Mouse (Mus musculus) kidney, adult 18-20 months (tissue): Measurements from ENCODE around the gene Arel1.

Experiments used
- DNase-seq: peaks from one replicate; pipeline ENCODE4 v3.0.0; 2021

Arel1 gene

GRCm38 (mm10) chr12:84900317-84900716 is 70.4 kb downstream of the Arel1 start:
- no peak for DNase-seq

DNA sequence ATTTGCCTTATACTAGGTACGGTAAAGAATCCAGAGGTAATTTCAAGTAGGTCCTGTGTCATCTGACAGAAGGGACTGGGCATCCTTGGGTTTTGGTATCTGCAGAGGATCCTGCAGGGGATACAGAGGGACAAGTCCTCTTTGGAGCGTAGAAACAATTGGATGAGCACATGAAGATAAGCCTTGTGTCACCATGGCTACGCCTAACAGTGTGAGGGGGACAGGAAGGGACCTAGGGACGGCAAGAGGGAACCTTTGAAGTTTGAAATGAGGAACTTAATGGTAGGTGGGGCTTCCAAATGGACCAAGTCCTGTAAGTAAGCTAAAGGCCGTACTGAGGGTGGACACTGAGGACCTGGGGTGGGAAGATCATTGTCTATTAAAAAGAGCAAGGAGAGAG is 73.4 kb downstream of the Arel1 start:
- no peak for DNase-seq

- no peak for DNase-seq
These were observed 74.5 kb downstream of the Arel1 start for GRCm38 (mm10) chr12:84896235-84896634.

DNA sequence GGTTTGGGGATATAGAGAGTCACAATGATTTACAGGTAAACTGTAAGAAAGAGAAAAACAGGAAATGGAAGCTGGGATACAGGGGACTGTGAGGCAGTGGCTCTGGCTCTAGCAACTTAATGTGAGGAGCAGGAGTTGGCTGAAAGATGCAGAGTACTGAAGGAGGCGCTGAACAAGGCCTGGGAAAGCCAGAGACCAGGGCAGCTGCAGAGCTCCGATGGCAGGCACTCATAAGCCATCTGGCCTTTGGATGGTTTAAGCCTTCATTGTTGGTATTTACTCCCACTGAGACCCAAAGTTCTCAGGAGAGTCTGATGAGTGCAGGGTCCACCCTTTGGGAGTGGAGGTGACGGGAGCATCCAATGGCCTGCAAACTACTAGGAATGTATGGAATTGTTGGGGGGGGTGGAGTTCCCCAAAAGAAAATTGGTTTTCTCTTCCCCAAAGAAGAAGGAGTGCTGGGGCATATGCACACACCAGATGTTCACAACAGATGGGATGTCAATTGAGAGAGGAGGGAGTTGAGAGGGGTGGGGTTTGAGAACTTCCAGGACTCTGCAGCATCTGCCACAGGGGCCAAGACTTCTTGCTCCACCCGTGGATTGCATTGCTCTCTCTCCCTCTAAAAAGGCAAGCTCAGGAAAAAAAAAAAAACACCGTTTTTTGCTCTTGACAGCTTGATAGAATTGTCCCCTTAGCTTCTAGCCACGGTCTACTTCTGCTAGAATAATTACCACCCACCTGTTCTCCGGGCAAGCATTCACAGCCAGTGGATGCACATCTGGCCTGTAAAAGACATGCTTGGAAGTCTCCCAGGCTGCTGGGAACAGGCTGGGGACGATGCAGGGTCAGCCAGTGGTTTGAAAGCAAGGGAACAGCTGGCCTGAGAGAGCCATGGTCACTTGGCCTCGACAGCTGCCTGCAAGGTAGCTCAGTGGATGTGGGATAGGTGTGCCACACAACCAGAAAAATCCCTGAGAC is 76.8 kb downstream of the Arel1 start:
- DNase-seq: no peak

- DNase-seq: peak; percentile 33
These were observed 80.4 kb downstream of the Arel1 start for GRCm38 (mm10) chr12:84890289-84890688.

DNA sequence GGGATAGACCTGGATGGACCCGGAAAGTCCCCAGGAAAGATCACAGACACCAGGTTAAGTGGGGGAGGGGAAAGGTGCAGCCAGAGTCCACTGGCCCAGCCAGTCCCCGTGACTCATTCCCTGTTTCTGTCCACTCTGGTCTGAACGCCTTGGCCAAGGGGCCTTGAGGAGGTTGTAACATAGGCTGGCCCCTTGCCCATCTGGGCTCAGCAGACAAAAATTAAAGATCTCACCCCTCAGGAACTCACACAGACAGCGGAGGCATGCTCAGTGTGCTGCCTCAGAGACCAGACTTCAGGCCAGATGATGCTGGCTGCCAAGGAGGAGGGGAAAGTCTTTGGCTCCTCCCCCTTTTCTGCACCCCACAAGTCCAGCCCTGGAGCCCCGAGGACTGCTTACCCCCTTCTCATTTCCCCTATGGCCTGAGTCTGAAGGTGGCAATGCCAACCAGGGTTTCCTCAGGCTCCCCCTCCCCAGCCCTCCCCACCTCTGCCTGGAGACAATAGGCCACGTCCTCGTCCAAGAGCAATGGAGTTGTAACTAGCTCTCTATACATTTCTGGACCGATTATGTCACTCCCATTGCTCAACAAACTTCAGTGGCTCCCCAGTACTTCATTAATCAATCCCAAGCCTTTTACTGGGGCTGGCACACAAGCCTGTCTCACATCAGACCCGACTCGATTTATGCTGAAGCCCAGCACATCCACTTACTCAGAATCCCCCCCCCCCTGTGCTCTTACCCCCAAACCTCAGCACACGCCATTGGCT is 85.4 kb downstream of the Arel1 start:
- no peak for DNase-seq

DNA sequence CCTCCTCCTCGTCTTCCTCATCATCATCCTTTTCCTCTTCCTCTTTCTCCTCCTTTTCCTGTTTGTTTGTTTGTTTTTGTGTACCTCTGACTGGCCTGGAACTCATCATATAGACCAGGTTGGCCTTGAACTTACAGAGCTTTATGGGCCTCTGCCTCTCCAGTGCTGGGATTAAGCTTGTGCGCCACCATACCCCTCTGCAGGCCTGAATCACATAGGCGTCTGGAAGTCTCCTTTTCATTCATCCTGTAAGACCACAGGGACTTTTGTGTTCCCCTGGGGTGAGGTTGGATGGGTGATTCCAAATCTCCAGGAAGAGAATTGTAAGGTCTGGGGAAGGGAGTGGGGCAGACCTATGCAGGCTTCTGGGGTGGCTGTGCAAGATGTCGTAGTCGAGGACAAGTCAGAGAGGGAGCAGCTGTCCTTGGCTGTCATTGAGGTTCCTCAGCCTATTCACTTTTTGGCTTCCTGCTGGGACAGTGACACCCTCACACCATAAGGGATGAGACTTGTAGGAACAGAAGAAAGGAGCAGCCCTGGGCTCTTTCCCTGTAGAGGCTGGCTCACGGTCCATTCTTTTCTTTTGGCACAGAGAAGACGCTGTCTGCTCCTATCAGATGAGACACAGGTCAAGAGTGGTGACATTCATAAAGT is 86.2 kb downstream of the Arel1 start:
- DNase-seq: no peak

GRCm38 (mm10) chr12:84882796-84883195 is 87.9 kb downstream of the Arel1 start:
- no peak for DNase-seq

GRCm38 (mm10) chr12:84880091-84880490 is 90.6 kb downstream of the Arel1 start:
- no peak for DNase-seq

- DNase-seq: peak; percentile 83
These were observed 94.1 kb downstream of the Arel1 start, which contains the start of gene Ltbp2 for GRCm38 (mm10) chr12:84876481-84877121. Gene Ltbp2, minus strand, starts transcription at chr12:84876532.

- DNase-seq: no peak
These were observed 94.8 kb downstream of the Arel1 start for GRCm38 (mm10) chr12:84875761-84876480.

DNA sequence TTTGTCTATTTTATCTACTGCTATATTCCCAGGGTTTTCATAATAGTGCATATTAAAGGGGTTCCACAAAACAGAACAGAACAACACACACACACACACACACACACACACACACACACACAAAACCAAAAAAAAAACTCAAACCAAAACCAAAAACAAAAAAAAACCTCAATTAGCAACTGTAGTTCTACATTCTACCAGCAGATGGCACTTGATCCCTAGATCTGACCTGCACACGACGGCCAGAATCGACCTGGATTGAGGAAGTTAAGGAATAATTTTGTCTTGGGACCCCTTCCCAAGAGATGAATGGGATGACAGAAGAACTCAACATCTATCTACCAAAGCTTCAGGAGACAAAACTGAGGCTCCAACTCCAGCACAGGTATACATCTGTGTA is 97.3 kb downstream of the Arel1 start:
- no peak for DNase-seq

DNA sequence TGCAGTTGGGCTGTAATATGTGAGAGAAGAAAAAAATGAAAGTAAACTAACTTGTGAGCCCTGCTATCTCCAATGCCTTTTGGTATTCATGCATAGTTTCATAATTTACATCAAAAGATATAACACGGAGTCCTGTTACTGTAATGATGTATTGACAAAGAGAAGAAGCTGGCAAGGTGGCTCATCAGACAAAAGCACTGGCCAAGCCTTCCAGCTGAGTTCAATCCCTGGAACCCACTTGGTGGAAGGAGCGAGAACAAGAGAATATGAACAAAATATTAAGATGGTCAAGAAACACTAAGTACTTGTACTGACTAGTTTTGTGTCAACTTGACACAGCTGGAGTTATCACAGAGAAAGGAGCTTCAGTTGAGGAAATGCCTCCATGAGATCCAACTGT is 98.4 kb downstream of the Arel1 start:
- DNase-seq: no peak
